Mouse (Mus musculus) megakaryocyte, adult 5-6 weeks (primary cell): ENCODE results near the gene Aph1a. TPM values are rescaled to one million over a fixed set of nuclear protein-coding genes. Genes with fewer than 3 reads are reported as not detected.
"Not testable (repeated sequence)": the region's sequence is repeated elsewhere in the genome, so short reads cannot be mapped to it uniquely, and the experiment has no call there.

Experiments
- ATAC-seq: 2 replicates; pipeline ENCODE4 v1.8.0; 2016; ENCODE audit warnings: mild to moderate bottlenecking, inconsistent platforms; ENCODE audit not compliant: poor library complexity, severe bottlenecking
- total RNA-seq, 2 experiments: library from RNA; stranded (forward) in 1 of 2; stranded (reverse) in 1 of 2; fragments of 153-499, 151-499 nt in 1 of 2; fragments of 221-1000, 200-1000 nt in 1 of 2; gene quantifications; 2 replicates each; pipeline versions ENCODE4 v1.2.3 to v1.2.4; 2015 to 2017

Aph1a gene
- total RNA-seq (2015), result 28.3 and 31.4 TPM in 2 replicates
- total RNA-seq (2017), result 38.9 and 39.2 TPM in 2 replicates

- ATAC-seq, result peak; percentile 94
Measured at GRCm38 (mm10) chr3:95893606-95894316, at the start of gene Aph1a. Aph1a (plus strand) TSS chr3:95893969.

- no peak for ATAC-seq
Measured at GRCm38 (mm10) chr3:95850611-95851010, 43.2 kb upstream of the Aph1a start.

GRCm38 (mm10) chr3:95851317-95851716, 42.5 kb upstream of the Aph1a start:
- no peak for ATAC-seq

GRCm38 (mm10) chr3:95855502-95856089, 38.2 kb upstream of the Aph1a start, which contains the start of gene Prpf3:
Prpf3 (minus strand) TSS chr3:95855885.
- ATAC-seq, result peak; percentile 100

GRCm38 (mm10) chr3:95856115-95856514, 37.7 kb upstream of the Aph1a start:
- 0 out of 2 replicates have a peak, but pooled peaks have one; percentile 2 for ATAC-seq

GRCm38 (mm10) chr3:95857050-95857449, 36.7 kb upstream of the Aph1a start:
- not testable (repeated sequence) for ATAC-seq

- not testable (repeated sequence) for ATAC-seq
Measured at GRCm38 (mm10) chr3:95858278-95858677, 35.5 kb upstream of the Aph1a start.

GRCm38 (mm10) chr3:95860323-95860722, 33.4 kb upstream of the Aph1a start:
- ATAC-seq, result no peak

GRCm38 (mm10) chr3:95861216-95861615, 32.6 kb upstream of the Aph1a start:
- ATAC-seq, result no peak

GRCm38 (mm10) chr3:95861796-95862195, 32.0 kb upstream of the Aph1a start:
- ATAC-seq, result peak; percentile 98

- no peak for ATAC-seq
Measured at GRCm38 (mm10) chr3:95863578-95863977, 30.2 kb upstream of the Aph1a start.

GRCm38 (mm10) chr3:95865050-95865449, 28.7 kb upstream of the Aph1a start:
- ATAC-seq, result no peak

GRCm38 (mm10) chr3:95865571-95865970, 28.2 kb upstream of the Aph1a start:
- ATAC-seq, result no peak

GRCm38 (mm10) chr3:95866071-95866470, 27.7 kb upstream of the Aph1a start:
- no peak for ATAC-seq

GRCm38 (mm10) chr3:95867408-95867807, 26.4 kb upstream of the Aph1a start:
- no peak for ATAC-seq

GRCm38 (mm10) chr3:95870976-95871375, 22.8 kb upstream of the Aph1a start:
- 0 out of 2 replicates have a peak, but pooled peaks have one; percentile 11 for ATAC-seq

- ATAC-seq, result peak; percentile 100
Measured at GRCm38 (mm10) chr3:95871392-95871867, 22.3 kb upstream of the Aph1a start, which contains the start of gene Mrps21. Mrps21 (minus strand) TSS chr3:95871519.

- ATAC-seq, result no peak
Measured at GRCm38 (mm10) chr3:95872048-95872447, 21.7 kb upstream of the Aph1a start.

GRCm38 (mm10) chr3:95879063-95879462, 14.7 kb upstream of the Aph1a start:
- no peak for ATAC-seq

GRCm38 (mm10) chr3:95881979-95882815, 11.6 kb upstream of the Aph1a start, which contains the start of gene Ciart:
Ciart (minus strand) TSS chr3:95882251.
- ATAC-seq, result peak; percentile 97
